Mouse (Mus musculus): ENCODE data around the gene Ints3. TPM values are rescaled to one million over a fixed set of nuclear protein-coding genes. Genes with fewer than 3 reads are reported as not detected.
"Not testable (repeated sequence)": the region's sequence is repeated elsewhere in the genome, so short reads cannot be mapped to it uniquely, and the experiment has no call there.

The Ints3 gene
- polyA plus RNA-seq, 1 experiment: 39.3 TPM

DNA sequence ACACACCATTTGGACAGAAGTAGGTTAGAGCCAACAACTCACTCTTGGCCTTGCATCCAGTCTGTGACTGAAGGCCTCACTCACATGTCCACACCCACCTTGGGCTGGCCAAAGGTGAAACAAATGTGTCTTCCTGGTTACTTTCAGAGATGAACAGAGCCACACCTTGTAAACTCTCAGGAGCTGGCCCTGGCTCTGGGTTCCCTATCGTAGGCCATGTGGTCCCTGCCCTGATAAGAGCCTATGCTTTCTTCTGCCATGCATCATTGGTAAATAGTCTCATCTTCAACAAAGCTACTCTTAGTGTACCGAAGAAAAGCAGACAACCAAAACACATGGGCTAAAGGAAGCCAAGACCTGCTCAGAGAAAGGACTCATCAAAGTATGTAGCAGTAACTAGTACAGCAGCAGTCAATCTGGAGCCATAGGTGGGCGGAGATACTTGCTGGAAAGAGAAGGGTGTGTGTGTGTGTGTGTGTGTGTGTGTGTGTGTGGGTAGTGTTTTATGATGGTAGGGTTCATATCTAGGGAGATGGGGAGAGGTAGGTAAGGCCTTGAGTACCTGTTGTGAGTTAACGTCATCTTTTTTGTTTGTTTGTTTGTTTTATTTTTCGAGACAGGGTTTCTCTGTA, 66.3 kb downstream of the Ints3 start:
- Histone ChIP-seq H3K36me3 (ENCODE audit: control insufficient read depth, insufficient read depth) (peaks cover 2% of the 10 kb centered on the region), H3ac (ENCODE audit: control insufficient read depth, insufficient read length, low read depth) (no peak overlapping the region), H3K4me3 (ENCODE audit: insufficient read depth, poor library complexity, severe bottlenecking) (no peak overlapping the region), H3K27me3 (ENCODE audit: control insufficient read depth, insufficient read depth, insufficient read length) (no peaks in the 10 kb centered on the region), H3K79me3 (ENCODE audit: low read depth) (no peaks in the 10 kb centered on the region), H3K79me2 (ENCODE audit: control insufficient read depth, insufficient read depth) (no peaks in the 10 kb centered on the region)
- TF ChIP-seq MYOD1 (IDR thresholded peaks at IDR 0.05; ENCODE audit: control insufficient read depth, insufficient read length, low read depth) (no peak), FOSL1 (IDR thresholded peaks at IDR 0.05; ENCODE audit: insufficient read depth, low read length, poor library complexity, severe bottlenecking) (no peak), USF1 (IDR thresholded peaks at IDR 0.05; ENCODE audit: low read depth) (no peak), MYOG (IDR thresholded peaks at IDR 0.05; ENCODE audit: control insufficient read depth, extremely low read depth, insufficient read length) (no peak), CEBPB (IDR thresholded peaks at IDR 0.05; ENCODE audit: low read depth) (no peak), CTCF (IDR thresholded peaks at IDR 0.05; ENCODE audit: control insufficient read depth, insufficient read depth, insufficient read length) (no peak), MAX (IDR thresholded peaks at IDR 0.05) (no peak)

DNA sequence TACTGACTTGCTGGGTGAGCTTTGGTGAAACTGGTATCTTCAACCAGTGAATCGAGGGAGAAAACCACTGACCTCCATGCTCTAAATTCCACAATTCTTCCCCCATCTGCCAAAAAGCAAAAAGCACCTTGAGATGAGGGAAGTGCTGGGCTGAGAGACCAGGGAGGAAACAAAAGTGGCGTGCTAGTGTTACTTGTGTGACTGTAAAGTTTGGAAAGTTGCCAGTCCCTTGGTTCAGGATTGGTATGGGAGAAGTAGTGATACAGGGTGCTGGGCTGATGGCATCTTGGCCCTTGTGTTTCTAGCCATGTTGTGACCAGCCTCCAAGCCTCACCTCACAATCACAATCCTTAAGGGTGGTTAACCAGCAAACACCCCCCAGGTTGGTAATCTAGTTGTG, 71.1 kb downstream of the Ints3 start:
- no peaks in the 10 kb centered on the region for H3K79me2 ChIP-seq (ENCODE audit: control insufficient read depth, insufficient read depth)
- H3K36me3 ChIP-seq (ENCODE audit: control insufficient read depth, insufficient read depth): peaks cover 29% of the 10 kb centered on the region
- no peak overlapping the region for H3K4me3 ChIP-seq (ENCODE audit: insufficient read depth, poor library complexity, severe bottlenecking)
- no peaks in the 10 kb centered on the region for H3K27me3 ChIP-seq (ENCODE audit: control insufficient read depth, insufficient read depth, insufficient read length)
- TF ChIP-seq USF1 (IDR thresholded peaks at IDR 0.05; ENCODE audit: low read depth): no peak
- no peak for TF ChIP-seq MAX (IDR thresholded peaks at IDR 0.05)
- no peak for TF ChIP-seq MYOD1 (IDR thresholded peaks at IDR 0.05; ENCODE audit: control insufficient read depth, insufficient read length, low read depth)
- TF ChIP-seq CEBPB (IDR thresholded peaks at IDR 0.05; ENCODE audit: low read depth): no peak
- TF ChIP-seq MYOG (IDR thresholded peaks at IDR 0.05; ENCODE audit: control insufficient read depth, extremely low read depth, insufficient read length): no peak
- no peak for TF ChIP-seq CTCF (IDR thresholded peaks at IDR 0.05; ENCODE audit: control insufficient read depth, insufficient read depth, insufficient read length)
- TF ChIP-seq FOSL1 (IDR thresholded peaks at IDR 0.05; ENCODE audit: insufficient read depth, low read length, poor library complexity, severe bottlenecking): no peak
- no peaks in the 10 kb centered on the region for H3K79me3 ChIP-seq (ENCODE audit: low read depth)
- H3ac ChIP-seq (ENCODE audit: control insufficient read depth, insufficient read length, low read depth): no peak overlapping the region

DNA sequence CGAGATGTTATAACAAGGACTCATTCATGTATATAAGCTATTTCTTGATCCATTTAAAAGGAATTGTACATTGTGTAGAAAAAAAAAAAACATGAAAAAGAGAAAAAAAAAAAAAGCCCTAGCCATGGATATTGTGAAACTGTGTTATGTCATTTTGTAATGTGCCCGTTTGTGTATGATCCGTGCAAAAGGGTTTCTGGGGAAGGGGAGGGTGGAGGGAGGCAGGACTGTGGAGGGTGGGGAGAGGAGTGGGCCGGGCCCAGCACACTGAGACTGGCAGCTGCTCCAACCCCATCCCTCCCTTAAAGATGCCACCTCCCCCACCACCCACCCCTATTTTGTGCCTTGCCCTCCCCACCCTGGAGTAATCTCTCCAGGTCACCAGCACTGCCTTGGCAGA, 71.9 kb downstream of the Ints3 start:
- Histone ChIP-seq H3K4me3 (ENCODE audit: insufficient read depth, poor library complexity, severe bottlenecking) (no peak overlapping the region), H3K79me2 (ENCODE audit: control insufficient read depth, insufficient read depth) (no peaks in the 10 kb centered on the region), H3K27me3 (ENCODE audit: control insufficient read depth, insufficient read depth, insufficient read length) (no peaks in the 10 kb centered on the region), H3K36me3 (ENCODE audit: control insufficient read depth, insufficient read depth) (peaks cover 37% of the 10 kb centered on the region), H3ac (ENCODE audit: control insufficient read depth, insufficient read length, low read depth) (no peak overlapping the region), H3K79me3 (ENCODE audit: low read depth) (no peaks in the 10 kb centered on the region)
- TF ChIP-seq CEBPB (IDR thresholded peaks at IDR 0.05; ENCODE audit: low read depth): no peak

DNA sequence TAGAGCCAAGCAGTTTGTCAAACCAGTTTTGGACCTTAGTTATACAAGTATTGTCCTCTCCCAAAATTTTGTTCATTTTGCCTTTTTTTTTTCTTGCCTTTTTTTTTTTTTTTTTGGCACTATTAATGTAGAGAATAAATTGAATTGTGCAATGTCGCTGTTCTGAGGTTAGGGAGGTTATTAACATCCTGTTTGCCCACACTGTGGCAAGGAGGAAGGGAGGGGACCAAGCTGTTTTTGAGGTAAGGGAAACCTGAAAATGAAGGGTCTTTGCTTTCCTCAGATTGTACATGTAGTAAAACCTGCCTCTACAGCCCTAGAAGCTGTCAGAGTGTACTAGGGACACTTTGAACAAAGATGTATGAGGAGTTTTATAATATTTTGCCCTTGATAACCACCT, 74.2 kb downstream of the Ints3 start:
- Histone ChIP-seq H3K27me3 (ENCODE audit: control insufficient read depth, insufficient read depth, insufficient read length) (no peaks in the 10 kb centered on the region), H3K4me3 (ENCODE audit: insufficient read depth, poor library complexity, severe bottlenecking) (no peak overlapping the region), H3K79me3 (ENCODE audit: low read depth) (no peaks in the 10 kb centered on the region), H3ac (ENCODE audit: control insufficient read depth, insufficient read length, low read depth) (no peak overlapping the region), H3K79me2 (ENCODE audit: control insufficient read depth, insufficient read depth) (no peaks in the 10 kb centered on the region), H3K36me3 (ENCODE audit: control insufficient read depth, insufficient read depth) (peaks cover 58% of the 10 kb centered on the region)
- TF ChIP-seq CTCF (IDR thresholded peaks at IDR 0.05; ENCODE audit: control insufficient read depth, insufficient read depth, insufficient read length) (no peak), MYOD1 (IDR thresholded peaks at IDR 0.05; ENCODE audit: control insufficient read depth, insufficient read length, low read depth) (no peak), MYOG (IDR thresholded peaks at IDR 0.05; ENCODE audit: control insufficient read depth, extremely low read depth, insufficient read length) (no peak), USF1 (IDR thresholded peaks at IDR 0.05; ENCODE audit: low read depth) (no peak), MAX (IDR thresholded peaks at IDR 0.05) (no peak), FOSL1 (IDR thresholded peaks at IDR 0.05; ENCODE audit: insufficient read depth, low read length, poor library complexity, severe bottlenecking) (no peak), CEBPB (IDR thresholded peaks at IDR 0.05; ENCODE audit: low read depth) (no peak)

DNA sequence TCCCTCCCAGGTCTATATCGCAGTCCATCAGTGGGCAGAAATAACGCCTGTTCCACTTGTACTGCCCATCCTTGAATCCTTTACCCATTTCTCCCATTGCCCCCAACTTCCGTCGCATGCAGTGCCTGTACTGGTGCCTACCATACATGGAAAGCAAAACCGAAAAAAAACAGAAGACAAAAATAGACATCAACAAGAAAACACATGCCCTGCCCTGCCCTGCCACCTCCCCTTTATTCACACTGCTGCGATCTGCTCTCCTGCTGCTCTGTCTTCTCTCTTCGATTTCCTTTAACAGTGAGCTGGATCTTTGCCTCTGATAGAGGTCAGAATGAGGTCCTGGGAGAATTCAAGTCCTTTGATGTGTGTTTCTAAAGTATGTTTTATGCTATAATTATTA, 75.5 kb downstream of the Ints3 start:
- no peak for TF ChIP-seq MYOD1 (IDR thresholded peaks at IDR 0.05; ENCODE audit: control insufficient read depth, insufficient read length, low read depth)
- TF ChIP-seq MAX (IDR thresholded peaks at IDR 0.05): no peak
- TF ChIP-seq MYOG (IDR thresholded peaks at IDR 0.05; ENCODE audit: control insufficient read depth, extremely low read depth, insufficient read length): no peak
- TF ChIP-seq CEBPB (IDR thresholded peaks at IDR 0.05; ENCODE audit: low read depth): no peak
- TF ChIP-seq USF1 (IDR thresholded peaks at IDR 0.05; ENCODE audit: low read depth): no peak
- TF ChIP-seq CTCF (IDR thresholded peaks at IDR 0.05; ENCODE audit: control insufficient read depth, insufficient read depth, insufficient read length): no peak
- TF ChIP-seq FOSL1 (IDR thresholded peaks at IDR 0.05; ENCODE audit: insufficient read depth, low read length, poor library complexity, severe bottlenecking): no peak

DNA sequence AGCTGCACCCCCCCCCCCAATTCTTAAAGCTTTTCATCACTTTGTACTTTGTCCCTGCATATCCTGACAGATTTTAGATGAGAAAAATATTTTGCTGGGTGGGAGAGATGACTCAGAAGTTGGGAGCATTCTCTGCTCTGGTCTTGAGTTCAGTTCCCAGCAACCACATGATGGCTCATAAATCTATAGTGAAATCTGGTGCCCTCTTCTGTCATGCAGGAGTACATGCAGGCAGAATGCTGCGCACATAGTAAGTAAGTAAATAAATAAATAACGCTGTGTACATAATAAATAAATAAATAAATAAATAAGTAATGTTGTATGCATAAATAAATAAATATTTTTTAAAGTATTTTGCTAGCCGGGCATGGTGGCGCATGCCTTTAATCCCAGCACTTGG, 85.6 kb downstream of the Ints3 start:
- Histone ChIP-seq H3K27me3 (ENCODE audit: control insufficient read depth, insufficient read depth, insufficient read length) (no peaks in the 10 kb centered on the region), H3K79me2 (ENCODE audit: control insufficient read depth, insufficient read depth) (peaks cover 39% of the 10 kb centered on the region), H3ac (ENCODE audit: control insufficient read depth, insufficient read length, low read depth) (no peak overlapping the region), H3K4me3 (ENCODE audit: insufficient read depth, poor library complexity, severe bottlenecking) (no peak overlapping the region), H3K36me3 (ENCODE audit: control insufficient read depth, insufficient read depth) (peaks cover 64% of the 10 kb centered on the region), H3K79me3 (ENCODE audit: low read depth) (peaks cover 15% of the 10 kb centered on the region)
- no peak for TF ChIP-seq USF1 (IDR thresholded peaks at IDR 0.05; ENCODE audit: low read depth)
- no peak for TF ChIP-seq FOSL1 (IDR thresholded peaks at IDR 0.05; ENCODE audit: insufficient read depth, low read length, poor library complexity, severe bottlenecking)
- TF ChIP-seq CEBPB (IDR thresholded peaks at IDR 0.05; ENCODE audit: low read depth): no peak
- no peak for TF ChIP-seq MAX (IDR thresholded peaks at IDR 0.05)
- TF ChIP-seq MYOD1 (IDR thresholded peaks at IDR 0.05; ENCODE audit: control insufficient read depth, insufficient read length, low read depth): no peak
- no peak for TF ChIP-seq CTCF (IDR thresholded peaks at IDR 0.05; ENCODE audit: control insufficient read depth, insufficient read depth, insufficient read length)
- TF ChIP-seq MYOG (IDR thresholded peaks at IDR 0.05; ENCODE audit: control insufficient read depth, extremely low read depth, insufficient read length): no peak

More for the DNA sequence above, 75.5 kb downstream of the Ints3 start:
- Histone ChIP-seq H3K36me3 (ENCODE audit: control insufficient read depth, insufficient read depth) (peaks cover 70% of the 10 kb centered on the region), H3K27me3 (ENCODE audit: control insufficient read depth, insufficient read depth, insufficient read length) (no peaks in the 10 kb centered on the region), H3K79me2 (ENCODE audit: control insufficient read depth, insufficient read depth) (no peaks in the 10 kb centered on the region), H3ac (ENCODE audit: control insufficient read depth, insufficient read length, low read depth) (no peak overlapping the region), H3K4me3 (ENCODE audit: insufficient read depth, poor library complexity, severe bottlenecking) (no peak overlapping the region), H3K79me3 (ENCODE audit: low read depth) (no peaks in the 10 kb centered on the region)

DNA sequence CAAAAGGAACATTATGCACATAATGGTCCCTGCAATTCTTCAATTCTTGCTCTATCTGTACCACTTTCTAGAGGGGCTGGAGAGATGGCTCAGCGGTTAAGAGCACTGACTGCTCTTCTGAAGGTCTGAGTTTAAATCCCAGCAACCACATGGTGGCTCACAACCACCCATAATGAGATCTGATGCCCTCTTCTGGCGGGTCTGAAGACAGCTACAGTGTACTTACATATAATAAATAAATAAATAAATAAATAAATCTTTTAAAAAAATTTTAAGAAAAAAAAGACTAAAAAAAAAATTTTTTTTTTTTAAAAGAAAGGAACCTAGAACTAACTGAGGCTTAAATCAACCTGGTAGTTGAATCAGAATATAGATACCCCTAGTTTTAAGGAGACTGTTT, 90.6 kb downstream of the Ints3 start:
- peaks cover 25% of the 10 kb centered on the region for H3K36me3 ChIP-seq (ENCODE audit: control insufficient read depth, insufficient read depth)
- H3K4me3 ChIP-seq (ENCODE audit: insufficient read depth, poor library complexity, severe bottlenecking); H3K27me3 ChIP-seq (ENCODE audit: control insufficient read depth, insufficient read depth, insufficient read length); H3ac ChIP-seq (ENCODE audit: control insufficient read depth, insufficient read length, low read depth): not testable (repeated sequence)
- peaks cover 49% of the 10 kb centered on the region for H3K79me3 ChIP-seq (ENCODE audit: low read depth)
- H3K79me2 ChIP-seq (ENCODE audit: control insufficient read depth, insufficient read depth): peaks cover 83% of the 10 kb centered on the region

Measured in C2C12 (cell line).